Mouse (Mus musculus): ENCODE measurements at regions not wholly inside any gene's neighbourhood (a gene's known extent, or its start where the extent isn't known, plus 50 kb on each side); places are given as distances from the start of the nearest gene placed in this dataset.

DNA sequence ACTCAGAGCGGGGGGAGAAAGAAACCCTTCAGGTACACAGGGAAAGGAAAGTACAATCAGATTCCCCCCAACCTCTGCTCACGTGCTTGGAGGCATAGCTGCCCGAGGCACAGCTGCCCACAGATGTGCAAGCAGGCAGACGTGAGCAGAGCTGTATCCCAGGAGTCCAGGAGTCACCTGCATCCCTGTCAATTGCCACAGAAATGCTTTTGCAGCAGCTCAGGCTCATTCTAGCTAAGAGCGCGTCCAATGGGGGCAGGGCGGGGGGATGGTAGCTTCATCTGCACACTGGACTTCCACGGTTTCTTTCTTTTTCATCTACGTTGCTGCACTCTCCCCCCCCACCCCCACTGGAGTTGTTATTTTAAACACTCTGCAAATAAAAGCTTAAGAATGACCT, 66.0 kb upstream of the Fat4 start:
- DNase-seq (ENCODE audit: low read depth): no peak

DNA sequence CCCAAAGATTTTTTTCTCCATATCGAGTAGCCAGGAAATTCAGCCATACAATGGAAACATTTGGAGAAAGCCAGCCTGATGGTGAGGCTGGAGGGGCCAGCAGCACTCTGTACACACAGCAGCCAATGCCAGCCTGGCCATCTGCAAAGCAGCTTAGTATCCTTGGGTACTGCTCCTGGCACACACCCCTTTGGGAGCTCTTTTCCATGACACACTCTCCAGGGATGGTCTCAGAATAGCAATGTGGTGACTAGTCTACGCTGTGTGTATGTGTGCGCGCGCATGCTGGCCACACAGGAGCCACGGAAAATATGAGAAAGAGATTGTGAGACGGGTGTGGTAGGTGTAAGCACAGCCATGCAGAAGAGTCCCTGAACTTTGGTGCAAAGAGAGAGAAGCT, 66.4 kb upstream of the Fat4 start:
- DNase-seq (ENCODE audit: low read depth): peak; percentile 58

GRCm38 (mm10) chr3:38817651-38818050, 69.1 kb upstream of the Fat4 start:
- DNase-seq (ENCODE audit: low read depth): no peak

DNA sequence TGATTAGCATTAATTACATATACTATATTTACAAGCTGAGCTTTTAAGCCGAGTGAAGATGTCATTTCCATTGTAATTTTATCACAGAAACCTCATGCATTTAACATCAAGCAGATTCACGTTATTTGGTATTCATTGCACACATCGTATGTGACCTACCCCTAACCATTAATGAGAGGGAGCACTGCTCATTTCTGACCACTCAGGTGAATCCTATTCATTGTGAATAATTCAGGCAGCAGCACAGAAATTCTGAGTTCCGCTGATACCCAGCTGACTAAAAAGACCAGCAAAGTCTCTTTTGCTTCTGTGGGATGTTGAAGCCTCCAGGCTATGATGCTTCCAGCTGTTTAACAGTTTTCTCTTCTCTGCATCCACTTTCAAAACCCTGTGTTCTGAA, 74.3 kb upstream of the Fat4 start:
- no peak for DNase-seq (ENCODE audit: low read depth)

- peak; percentile 18 for DNase-seq (ENCODE audit: low read depth)
Observed at GRCm38 (mm10) chr3:38811635-38812034, 75.1 kb upstream of the Fat4 start.

- DNase-seq (ENCODE audit: low read depth): no peak
Observed at GRCm38 (mm10) chr3:38806469-38807055, 80.2 kb upstream of the Fat4 start.

GRCm38 (mm10) chr3:38806036-38806435, 80.7 kb upstream of the Fat4 start:
- DNase-seq (ENCODE audit: low read depth): no peak

DNA sequence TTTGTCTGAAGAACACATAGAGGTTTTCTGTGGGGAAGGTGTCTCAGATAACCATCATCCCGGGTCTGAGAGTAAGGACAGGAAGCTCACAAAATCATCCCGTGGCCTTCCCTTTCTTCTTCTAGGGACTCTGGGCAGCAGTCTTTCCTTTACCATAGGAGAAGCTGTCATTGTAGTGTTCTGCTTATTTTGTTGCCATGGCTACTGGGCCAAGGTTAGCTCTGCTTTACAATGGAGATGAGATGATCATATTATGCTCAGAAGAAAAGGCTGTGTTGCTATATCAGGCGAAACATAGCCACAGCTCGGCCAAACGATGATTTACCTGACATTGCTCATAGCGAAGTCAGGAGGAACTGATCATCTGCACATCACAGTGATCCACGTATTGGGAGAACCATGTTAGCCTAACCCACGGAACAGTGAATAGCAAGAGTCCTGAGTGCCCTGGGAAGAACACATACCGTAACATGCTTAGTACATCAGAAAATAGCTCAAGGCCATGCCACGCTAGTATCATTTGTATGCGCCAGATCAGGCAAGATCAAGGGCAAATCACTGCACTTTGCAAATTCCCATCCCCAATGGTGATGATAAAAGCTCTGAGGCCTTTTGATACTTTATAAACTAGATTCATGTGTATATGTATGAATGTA, 91.0 kb upstream of the Fat4 start:
- DNase-seq (ENCODE audit: low read depth): no peak

DNA sequence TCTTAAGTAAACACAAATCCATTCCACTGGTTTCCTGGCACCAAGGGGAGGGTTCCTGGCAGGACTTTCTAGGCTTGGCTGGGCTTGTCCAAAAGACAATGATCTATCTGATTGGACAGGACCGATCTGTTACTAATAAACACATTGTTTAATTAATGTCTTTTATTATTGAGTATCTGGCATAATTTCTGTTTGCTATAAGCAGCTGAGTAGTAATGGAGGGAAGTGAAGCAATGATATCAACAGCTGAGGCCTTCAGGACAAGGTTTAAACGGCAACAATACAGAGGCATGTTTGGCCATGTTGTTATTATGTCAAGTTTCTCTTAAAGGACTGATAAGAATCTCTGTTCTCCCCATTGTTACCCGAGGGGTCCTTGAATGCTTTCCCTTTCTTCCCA, 93.5 kb upstream of the Fat4 start:
- DNase-seq (ENCODE audit: low read depth): no peak

- DNase-seq (ENCODE audit: low read depth): no peak
Observed at GRCm38 (mm10) chr3:38788751-38789150, 98.0 kb upstream of the Fat4 start.

DNA sequence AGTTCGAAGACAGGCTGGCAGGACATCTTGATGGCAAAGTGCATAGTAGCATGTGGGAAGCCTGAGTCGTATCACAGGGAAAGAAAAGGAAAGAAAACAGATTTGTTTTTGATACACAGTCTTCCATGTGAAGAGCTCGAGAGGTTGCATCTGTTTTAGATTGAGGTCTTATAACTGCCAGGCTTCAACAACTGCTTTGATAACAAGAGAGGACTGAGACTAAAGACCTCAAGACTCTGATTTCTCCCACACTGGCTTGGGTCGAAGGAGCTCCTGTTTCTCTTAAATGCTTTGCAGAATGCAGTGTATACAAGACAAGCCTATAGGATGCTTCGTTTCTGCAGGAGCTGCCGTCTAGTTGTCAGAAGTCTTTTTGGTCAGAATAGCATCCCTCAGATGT, 103.0 kb upstream of the Fat4 start:
- DNase-seq (ENCODE audit: low read depth): no peak

DNA sequence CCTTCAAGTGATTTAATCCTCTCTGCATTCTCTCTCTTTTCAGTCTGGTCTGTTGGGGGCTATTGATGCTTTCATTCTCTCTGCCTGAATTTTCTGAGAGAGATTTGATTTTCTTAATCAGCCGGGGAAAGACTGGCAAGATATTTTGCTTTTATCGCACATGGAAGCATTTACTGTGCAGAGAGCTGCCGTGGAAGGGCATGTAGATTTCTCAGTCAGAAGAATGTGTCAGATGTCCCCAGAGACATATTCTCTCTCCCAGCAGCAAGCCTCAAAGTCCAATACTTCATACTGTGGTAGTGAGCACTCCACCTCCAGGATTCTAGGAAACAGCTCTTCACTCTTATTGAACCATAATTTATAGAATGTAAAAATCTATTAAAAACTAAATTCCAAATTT, 103.7 kb upstream of the Fat4 start:
- DNase-seq (ENCODE audit: low read depth): no peak

DNA sequence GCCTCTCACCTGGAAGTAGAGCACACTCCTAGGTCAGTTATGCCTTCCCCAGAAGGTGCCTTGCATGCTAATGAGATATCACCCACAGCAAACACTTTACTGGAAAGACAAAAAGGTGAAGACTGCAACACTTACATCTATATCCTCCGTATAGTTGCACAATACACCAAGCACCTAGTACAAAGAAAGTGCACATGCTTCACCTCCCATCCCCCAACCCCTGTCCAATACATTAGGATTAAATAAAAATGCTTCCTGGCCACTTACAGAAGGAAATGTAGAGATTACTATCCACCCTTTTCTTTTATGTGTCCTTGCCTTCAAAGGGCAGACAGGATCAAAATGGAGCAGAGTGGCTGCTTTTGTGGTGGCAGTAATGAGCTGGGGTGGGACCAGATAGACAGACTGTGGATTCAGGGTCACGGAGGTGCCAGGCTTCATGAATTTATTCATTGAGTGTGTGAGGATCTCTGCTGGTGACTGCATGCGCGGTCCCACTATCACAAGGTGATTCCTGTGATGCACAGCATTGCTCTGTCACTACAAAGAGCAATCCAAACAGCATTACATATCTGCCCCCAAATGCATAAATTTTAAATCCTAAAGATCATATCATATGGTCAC, 109.9 kb upstream of the Fat4 start:
- DNase-seq (ENCODE audit: low read depth): no peak

DNA sequence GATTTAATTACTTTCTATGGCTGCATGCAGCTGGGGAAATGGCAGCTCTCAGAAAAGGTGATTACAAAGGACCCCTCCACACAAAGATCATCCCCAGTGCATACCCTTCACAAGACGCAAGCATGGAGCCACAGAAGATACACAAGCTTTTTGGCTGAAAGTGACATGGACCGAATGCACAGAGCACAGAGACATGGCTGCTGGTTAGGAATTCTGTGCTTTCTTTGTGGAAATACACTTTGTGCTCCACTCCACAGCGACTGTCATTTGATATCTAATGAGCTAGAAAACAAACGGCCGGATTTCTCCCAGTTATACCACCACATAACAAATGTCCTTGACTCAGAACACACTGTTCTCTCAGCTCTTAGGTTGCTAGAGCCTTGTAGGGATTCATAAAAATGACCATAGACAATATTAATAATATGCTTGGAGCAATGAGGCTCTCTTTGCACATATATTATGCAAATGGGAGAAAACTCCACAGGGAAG, 132.1 kb upstream of the Fat4 start:
- no peak for DNase-seq (ENCODE audit: low read depth)

DNA sequence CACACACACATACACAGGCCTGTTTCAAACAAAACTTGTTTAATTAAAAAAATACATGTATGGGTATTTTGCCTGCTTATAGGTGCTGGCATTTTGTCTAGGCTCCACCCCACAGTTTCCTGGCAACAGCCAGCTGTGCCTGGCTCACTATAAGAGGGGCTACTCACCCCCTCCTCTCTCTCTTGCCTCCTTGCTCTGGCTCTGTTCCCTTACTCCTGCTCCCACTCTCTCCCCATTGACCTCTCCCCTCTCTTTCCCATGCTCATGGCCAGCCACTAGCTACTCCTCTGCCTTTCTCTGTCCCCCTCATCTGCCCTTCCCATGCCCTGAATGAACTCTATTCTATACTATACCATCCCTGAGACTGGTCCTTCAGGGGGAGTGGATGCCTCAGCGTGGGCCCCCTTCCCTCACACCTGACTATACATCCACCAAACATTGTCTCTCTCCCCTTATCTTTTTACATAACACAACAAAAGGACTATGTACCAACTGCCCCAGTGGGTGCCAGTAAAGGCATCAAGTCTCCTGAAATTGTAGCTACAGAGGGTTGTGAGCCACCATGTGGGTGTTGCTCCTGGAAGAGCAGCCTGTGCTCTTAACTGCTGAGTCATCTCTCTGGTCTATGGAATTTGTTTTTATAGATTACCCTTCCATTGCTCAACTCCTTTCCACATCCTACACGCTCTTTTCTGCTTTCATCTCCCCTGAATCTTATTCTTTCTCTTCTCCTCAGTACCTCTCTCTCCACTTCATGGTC, 133.1 kb upstream of the Fat4 start:
- peak; percentile 42 for DNase-seq (ENCODE audit: low read depth)

DNA sequence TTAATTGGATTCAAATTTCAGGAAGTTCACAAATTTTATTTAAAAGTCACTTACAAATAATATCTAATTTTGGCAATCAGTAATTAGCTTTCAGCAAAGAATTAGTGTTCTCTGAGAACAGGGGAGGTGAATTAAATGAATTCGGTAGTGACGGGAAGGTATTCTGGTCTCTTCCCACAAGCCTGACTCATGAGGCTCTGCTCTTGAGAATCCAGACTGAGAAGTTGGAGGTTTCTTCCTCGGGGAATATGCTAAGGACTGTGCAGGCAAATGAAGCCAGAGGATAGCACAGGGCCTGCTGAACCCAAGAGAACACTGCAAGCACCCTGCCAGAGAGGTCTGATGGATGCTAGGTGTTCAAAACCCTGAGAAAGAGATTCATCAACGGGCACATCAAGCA, 144.6 kb upstream of the Fat4 start:
- no peak for DNase-seq (ENCODE audit: low read depth)

DNA sequence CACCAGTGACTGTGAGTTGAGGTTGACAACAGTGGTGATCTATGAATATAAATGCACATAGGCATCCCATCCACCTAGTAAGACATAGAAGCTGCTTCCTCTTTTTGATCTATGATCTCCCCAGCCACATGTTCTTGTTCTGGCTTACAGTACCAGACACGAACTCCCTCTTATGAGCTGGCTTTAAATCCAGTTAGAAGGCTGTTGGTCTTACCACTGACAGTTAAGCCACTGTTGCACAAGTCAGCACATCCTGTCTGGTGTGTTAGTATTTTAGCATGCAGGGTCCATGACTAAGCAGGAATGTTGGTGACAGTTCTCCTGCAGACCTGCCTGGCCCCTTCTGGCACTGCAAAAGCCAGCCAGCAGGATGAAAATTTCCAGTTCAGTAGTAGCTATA, 164.1 kb upstream of the Fat4 start:
- DNase-seq (ENCODE audit: low read depth): no peak

- DNase-seq (ENCODE audit: low read depth): no peak
Observed at GRCm38 (mm10) chr3:38712078-38712873, 174.5 kb upstream of the Fat4 start.

DNA sequence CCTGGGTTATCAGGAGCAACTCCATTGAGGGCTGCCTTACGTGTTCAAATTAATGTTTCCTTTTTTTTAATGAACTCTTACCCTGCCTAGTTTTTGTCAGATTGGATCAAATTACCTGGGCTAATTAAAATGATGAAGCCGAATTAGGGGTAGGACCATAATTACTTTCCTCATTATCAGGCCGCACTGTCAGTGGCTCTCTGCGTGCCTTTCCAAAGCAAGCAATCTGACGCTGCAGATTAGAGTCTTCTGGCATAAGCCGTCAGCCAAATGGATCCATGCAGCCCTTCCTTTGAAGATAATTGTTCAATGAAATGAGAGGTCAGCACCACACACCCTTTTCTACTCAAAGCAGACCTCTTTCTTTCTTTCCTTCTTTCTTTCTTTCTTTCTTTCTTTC, 175.5 kb upstream of the Fat4 start:
- no peak for DNase-seq (ENCODE audit: low read depth)

DNA sequence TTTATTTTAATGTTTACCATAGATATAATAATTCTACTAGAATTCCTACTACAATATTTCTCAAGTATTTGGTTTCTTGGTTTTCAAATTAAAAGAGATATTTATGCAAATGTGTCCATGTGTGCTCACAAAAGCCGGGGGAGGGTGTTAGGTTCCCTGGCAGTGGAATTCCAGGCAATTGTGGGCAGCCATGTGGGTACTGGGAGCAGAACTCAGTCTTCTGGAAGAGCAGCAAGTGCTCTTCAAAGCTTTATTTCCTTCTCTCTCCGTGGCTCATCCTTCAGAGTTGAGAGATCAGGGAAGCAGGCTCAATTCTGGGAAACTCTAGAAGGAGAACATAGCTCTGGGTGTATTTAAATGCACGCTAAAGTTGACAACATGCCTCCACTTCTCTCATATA, 178.8 kb upstream of the Fat4 start:
- DNase-seq (ENCODE audit: low read depth): no peak

- no peak for DNase-seq (ENCODE audit: low read depth)
Observed at GRCm38 (mm10) chr3:38699206-38699605, 187.5 kb upstream of the Fat4 start.

DNA sequence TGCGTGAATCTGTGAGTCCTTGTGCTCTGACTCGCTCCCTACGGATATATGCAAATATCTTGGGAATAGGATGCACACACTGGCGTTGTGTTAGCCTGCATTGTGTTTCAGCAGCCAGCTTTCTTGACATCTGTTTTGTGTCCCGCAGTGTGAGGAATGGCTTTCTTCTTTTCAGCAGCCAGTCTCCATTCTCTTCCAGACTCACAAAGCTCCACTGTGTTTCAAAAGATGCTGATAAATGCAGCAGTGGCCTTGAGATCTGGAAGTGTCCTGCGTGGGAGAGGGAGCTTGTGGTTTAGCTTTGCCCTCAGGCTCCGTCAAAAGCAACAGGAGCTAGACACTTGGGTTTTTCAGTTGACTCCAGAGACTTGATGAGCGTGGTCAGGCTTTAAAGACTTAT, 188.9 kb upstream of the Fat4 start:
- no peak for DNase-seq (ENCODE audit: low read depth)

Data from NIH3T3 (cell line).